In the genomic region with DNA sequence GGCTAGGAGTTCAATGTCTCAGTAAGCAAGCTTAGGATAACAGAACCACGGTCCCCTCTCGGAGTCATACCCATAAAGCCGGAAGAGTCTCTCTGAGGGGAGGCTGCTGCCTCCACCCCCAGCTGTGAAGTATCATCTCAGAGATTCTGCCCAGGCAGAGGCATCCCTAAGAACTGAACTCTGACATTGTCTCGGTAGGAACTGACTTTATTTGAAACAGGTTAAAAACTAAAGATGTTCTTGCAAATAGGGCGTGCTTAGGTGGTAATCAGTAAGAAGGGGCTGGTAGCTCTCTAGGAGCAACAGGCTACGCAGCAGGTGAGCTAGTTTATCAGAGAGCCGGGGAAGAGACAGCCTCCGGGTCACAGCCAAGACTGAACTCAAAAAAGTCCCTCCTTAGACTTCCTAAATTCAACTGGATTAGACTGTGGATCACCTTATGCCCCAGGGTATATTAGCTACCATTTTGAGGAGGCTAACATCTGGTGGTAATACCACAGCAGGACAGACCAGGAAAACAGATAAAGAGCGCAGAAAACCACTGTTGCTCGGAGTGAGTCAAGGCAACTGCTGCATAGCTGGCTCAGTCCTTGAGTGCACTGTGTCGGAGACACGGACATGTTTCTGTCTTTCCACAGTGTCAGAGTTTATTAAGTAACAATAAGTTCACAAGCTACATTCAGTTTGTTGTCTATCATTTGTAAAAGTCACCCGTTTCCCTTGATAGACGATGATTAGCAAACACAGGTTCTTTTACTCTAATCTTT, we compare ENCODE assay signal across 9 mouse cellular contexts. TPM values are rescaled to one million over a fixed set of nuclear protein-coding genes. Genes with fewer than 3 reads are reported as not detected.
DNase-seq lines count a peak whose midpoint lies in the region; ATAC-seq and TF ChIP-seq lines count a peak whose summit lies in the region.
"Had no signal": no experiment of that assay in that cellular context is flagged by ENCODE, and none has a peak within 500 bp of the region (broad histone marks: within the 10 kb centered on the region; RNA-seq: fewer than 3 reads in every experiment).

No protein-coding gene starts in this region.

- no peak for TF ChIP-seq CTCF in E14TG2a.4 (conservative IDR thresholded peaks at IDR 0.05; ENCODE audit: low read length)
- TF ChIP-seq CTCF in liver, embryonic 14.5 days (IDR thresholded peaks at IDR 0.05; ENCODE audit: low read depth), result no peak
- no peak for TF ChIP-seq CTCF in cerebellum, adult 2 months (IDR thresholded peaks at IDR 0.05; ENCODE audit: borderline replicate concordance, insufficient read depth, low read depth, low read length)

- 14% methylated on average over 14 of the region's 14 CpGs for WGBS in liver, embryonic 14.5 days (ENCODE audit: insufficient replicate concordance)
- 63% methylated on average over 14 of the region's 14 CpGs for WGBS in cerebellum, adult 2 months

- peak overlapping the region; percentile 59 for H3K9ac ChIP-seq in liver, embryonic 14.5 days (replicated peaks)

- H3K36me3 ChIP-seq in E14TG2a.4 (ENCODE audit: insufficient read depth, low read length), result no peaks in the 10 kb centered on the region
- no peaks in the 10 kb centered on the region for H3K36me3 ChIP-seq in liver, embryonic 14.5 days (replicated peaks; ENCODE audit: control insufficient read depth, insufficient read depth, low read depth)

- H3K4me1 ChIP-seq in E14TG2a.4 (replicated peaks; ENCODE audit: low read depth, low read length), result peaks cover 16% of the 10 kb centered on the region
- H3K4me1 ChIP-seq in liver, embryonic 14.5 days (replicated peaks; ENCODE audit: control insufficient read depth in 2 of 2, insufficient read depth in 2 of 2, low read length in 1 of 2), result peaks cover 0 to 13% of the 10 kb centered on the region in 2 experiments; a peak in 3 of 4 replicates
- H3K4me1 ChIP-seq in cerebellum, adult 2 months (ENCODE audit: control insufficient read depth, insufficient read depth, low read length), result peaks cover 6% of the 10 kb centered on the region

- no peaks in the 10 kb centered on the region for H3K9me3 ChIP-seq in E14TG2a.4 (ENCODE audit: low read length)
- H3K9me3 ChIP-seq in liver, embryonic 14.5 days (ENCODE audit: control insufficient read depth, low read length), result no peaks in the 10 kb centered on the region

- H3K4me2 ChIP-seq in liver, embryonic 14.5 days (ENCODE audit: low read depth), result peak overlapping the region; percentile 81

- TF ChIP-seq POLR2A in cerebellum, adult 2 months (IDR thresholded peaks at IDR 0.05; ENCODE audit: borderline replicate concordance, insufficient read depth, low read length), result no peak

- ATAC-seq in granulocyte monocyte progenitor cell, adult 5-6 weeks (replicated peaks; ENCODE audit: poor library complexity, severe bottlenecking), result peak; percentile 31; the same call in 1 of the 2 replicates
- ATAC-seq in liver, embryonic 14.5 days (ENCODE audit: insufficient read depth), result peak; percentile 75

- TF ChIP-seq EP300 in liver, embryonic 14.5 days (IDR thresholded peaks at IDR 0.05; ENCODE audit: low read depth), result no peak

- H3K4me3 ChIP-seq in E14TG2a.4 (replicated peaks; ENCODE audit: low read length), result peak overlapping the region; percentile 37; the same call in 1 of the 2 replicates
- peak overlapping the region; percentile 50 to 54 for H3K4me3 ChIP-seq in liver, embryonic 14.5 days (ENCODE audit: insufficient read depth in 1 of 2, low read depth in 2 of 2, low read length in 2 of 2)
- no peak overlapping the region for H3K4me3 ChIP-seq in cerebellum, adult 2 months (replicated peaks; ENCODE audit: insufficient read depth, low read depth, low read length)

- H3K27me3 ChIP-seq in E14TG2a.4 (ENCODE audit: insufficient read depth, low read length), result peaks cover 7% of the 10 kb centered on the region
- H3K27me3 ChIP-seq in liver, embryonic 14.5 days (ENCODE audit: control insufficient read depth, insufficient read depth, low read length), result peaks cover 4% of the 10 kb centered on the region; the same call in 1 of the 2 replicates
- H3K27me3 ChIP-seq in cerebellum, adult 2 months (ENCODE audit: control insufficient read depth, insufficient read depth, low read length), result no peaks in the 10 kb centered on the region

- peak; percentile 23 to 33 for DNase-seq in B cell, adult 2 months
- DNase-seq in liver, embryonic 14.5 days (ENCODE audit: low read depth in 3 of 3, low spot score in 3 of 3), result peak in 1 of 3 experiments; percentile 23
- DNase-seq in thymus, postnatal 10 days (ENCODE audit: low spot score in 2 of 2), result peak; percentile 31 to 35
- DNase-seq in urinary bladder, postnatal 36 days (ENCODE audit: low spot score in 2 of 2), result no peak
- no peak for DNase-seq in cerebellum, adult 2 months
- no peak for DNase-seq in lung, postnatal 25 days (ENCODE audit: low spot score)

- H3K27ac ChIP-seq in liver, embryonic 14.5 days, result no peak overlapping the region
- no peak overlapping the region for H3K27ac ChIP-seq in cerebellum, adult 2 months (ENCODE audit: insufficient read depth, low read length)

RNA-seq across cellular contexts. Expression of gene Snapc1, which starts 10.7 kb away (rescaled TPM):
- 8.5 and 9.8 TPM in 2 replicates for total RNA-seq in granulocyte monocyte progenitor cell, adult 5-6 weeks (2014; fragmentation: Nextera tagmentation)
- 6.2 and 16.9 TPM in 2 replicates for total RNA-seq in granulocyte monocyte progenitor cell, adult 5-6 weeks (2017)
- 1.8 and 3.3 TPM in 2 replicates for polyA plus RNA-seq in liver, embryonic 14.5 days (2012; rRNA removed)
- polyA plus RNA-seq in liver, embryonic 14.5 days (2014; fragmentation: Nextera tagmentation; extraction: Ambion mirVana), result 3.5 and 5.8 TPM in 2 replicates
- polyA plus RNA-seq in cerebellum, adult 2 months (2012; rRNA removed), result 33.4 and 35.2 TPM in 2 replicates

RNA-seq across cellular contexts. Expression of gene Gm49321, which starts 16.1 kb away (rescaled TPM):
- total RNA-seq in granulocyte monocyte progenitor cell, adult 5-6 weeks (2014; fragmentation: Nextera tagmentation), result not detected in 2 replicates
- 1.3 TPM in 1 of 2 replicates, not detected in the other for total RNA-seq in granulocyte monocyte progenitor cell, adult 5-6 weeks (2017)
- polyA plus RNA-seq in liver, embryonic 14.5 days (2012; rRNA removed), result not detected in 2 replicates
- polyA plus RNA-seq in liver, embryonic 14.5 days (2014; fragmentation: Nextera tagmentation; extraction: Ambion mirVana), result 1.8 and 3.2 TPM in 2 replicates
- not detected in 2 replicates for polyA plus RNA-seq in cerebellum, adult 2 months (2012; rRNA removed)
- polyA plus RNA-seq: testis, adult 2 months had no signal

RNA-seq across cellular contexts. Expression of gene Syt16, which starts 43.9 kb away (rescaled TPM):
- not detected in 2 replicates for total RNA-seq in granulocyte monocyte progenitor cell, adult 5-6 weeks (2014; fragmentation: Nextera tagmentation)
- not detected in 2 replicates for total RNA-seq in granulocyte monocyte progenitor cell, adult 5-6 weeks (2017)
- polyA plus RNA-seq in liver, embryonic 14.5 days (2012; rRNA removed), result 0.01 TPM in 1 of 2 replicates, not detected in the other
- polyA plus RNA-seq in liver, embryonic 14.5 days (2014; fragmentation: Nextera tagmentation; extraction: Ambion mirVana), result 0.04 TPM in 1 of 2 replicates, not detected in the other
- polyA plus RNA-seq in cerebellum, adult 2 months (2012; rRNA removed), result 5.5 TPM in 2 replicates

RNA-seq across cellular contexts. Expression of gene Hif1a, which starts 52.4 kb away (rescaled TPM):
- 39.1 and 40.8 TPM in 2 replicates for total RNA-seq in granulocyte monocyte progenitor cell, adult 5-6 weeks (2014; fragmentation: Nextera tagmentation)
- 69.5 and 82.0 TPM in 2 replicates for total RNA-seq in granulocyte monocyte progenitor cell, adult 5-6 weeks (2017)
- polyA plus RNA-seq in liver, embryonic 14.5 days (2012; rRNA removed), result 6.5 and 8.2 TPM in 2 replicates
- polyA plus RNA-seq in liver, embryonic 14.5 days (2014; fragmentation: Nextera tagmentation; extraction: Ambion mirVana), result 15.0 and 16.9 TPM in 2 replicates
- 72.6 and 79.9 TPM in 2 replicates for polyA plus RNA-seq in cerebellum, adult 2 months (2012; rRNA removed)

Comparison
In these comparisons a context has a peak if more than half of its experiments do, and no peak if none do; other contexts are left out.
1. DNase-seq: peak in B cell, adult 2 months (2 of 2) and thymus, postnatal 10 days (2 of 2); none in urinary bladder, postnatal 36 days (0 of 2), cerebellum, adult 2 months (0 of 2) and lung, postnatal 25 days (single experiment).